Mouse (Mus musculus) bone marrow, adult 2 months (tissue): ENCODE data around the gene Abhd4. TPM values are rescaled to one million over a fixed set of nuclear protein-coding genes. Genes with fewer than 3 reads are reported as not detected.
A peak's percentile ranks its signal among the peaks of the same experiment; 100 is the strongest.

Source experiments
- H3K27ac ChIP-seq: fragments of 200-500 bp; 2 replicates; pipeline ENCODE4 v1.5.1; 2012; ENCODE audit warnings: low read depth, mild to moderate bottlenecking, control low read depth, inconsistent platforms, low read length; ENCODE audit not compliant: control insufficient read depth, poor library complexity, insufficient read depth
- H3K4me1 ChIP-seq: fragments of 200-500 bp; 2 replicates; pipeline ENCODE4 v1.6.1; 2011; ENCODE audit warnings: low read length; ENCODE audit not compliant: control insufficient read depth, insufficient read depth
- H3K4me3 ChIP-seq: fragments of 200-500 bp; replicated peaks from 2 replicates; pipeline ENCODE3; 2011; ENCODE audit warnings: mild to moderate bottlenecking, low read depth, low read length, control low read depth; ENCODE audit not compliant: control insufficient read depth
- CTCF ChIP-seq: fragments of 200-500 bp; IDR thresholded peaks from 2 replicates; pipeline ENCODE4 v1.5.1; 2011; ENCODE audit warnings: low read length, control low read depth; ENCODE audit not compliant: control insufficient read depth, insufficient read depth
- POLR2A ChIP-seq: fragments of 200-500 bp; IDR thresholded peaks from 2 replicates; pipeline ENCODE4 v1.6.1; 2011; ENCODE audit warnings: low read depth, mild to moderate bottlenecking, control low read depth, low read length, borderline replicate concordance; ENCODE audit not compliant: control insufficient read depth
- WGBS: fragments of 180-500 bp; shearing (Covaris S2); methylation state at CpG from one replicate; pipeline ENCODE4 v1.1.7; 2018; 5-methylcytosine and 5-hydroxymethylcytosine counted together
- polyA plus RNA-seq: library from polyadenylated mRNA; stranded (reverse); fragments of >200 nt; gene quantifications from 2 replicates; pipeline ENCODE4 v1.2.4, GENCODE M21; 2011; ENCODE audit warnings: low replicate concordance; ENCODE audit not compliant: missing spikeins, insufficient read depth, insufficient read length

Gene Abhd4
- polyA plus RNA-seq, 1 experiment = 29.9 TPM

GRCm38 (mm10) chr14:54259003-54259721 is 5.2 kb downstream of the Abhd4 start:
- TF ChIP-seq POLR2A (peak; percentile 69), CTCF (no peak)
- WGBS = under 1% methylated on average over 35 of the region's 35 CpGs
- H3K27ac ChIP-seq = peak overlapping the region; percentile 62
- H3K4me1 ChIP-seq = peaks cover 1% of the 10 kb centered on the region; the same call in 1 of the 2 replicates
- peak overlapping the region; percentile 79 for H3K4me3 ChIP-seq

- Histone ChIP-seq H3K4me1 (peaks cover 1% of the 10 kb centered on the region; the same call in 1 of the 2 replicates), H3K4me3 (peak overlapping the region; percentile 79), H3K27ac (no peak overlapping the region)
- TF ChIP-seq POLR2A (no peak), CTCF (no peak)
- 5% methylated on average over 8 of the region's 8 CpGs for WGBS
These were observed 5.7 kb downstream of the Abhd4 start for GRCm38 (mm10) chr14:54259722-54260085.

- no peak overlapping the region for H3K27ac ChIP-seq
- TF ChIP-seq POLR2A (no peak), CTCF (no peak)
- WGBS = 35% methylated on average over 2 of the region's 2 CpGs
These were observed 6.2 kb downstream of the Abhd4 start for GRCm38 (mm10) chr14:54260196-54260595.

GRCm38 (mm10) chr14:54261386-54261785 is 7.4 kb downstream of the Abhd4 start:
- Histone ChIP-seq H3K4me1 (peaks cover 1% of the 10 kb centered on the region; the same call in 1 of the 2 replicates), H3K4me3 (no peak overlapping the region), H3K27ac (no peak overlapping the region)
- 86% methylated on average over 2 of the region's 2 CpGs for WGBS
- TF ChIP-seq POLR2A = no peak
- no peak for TF ChIP-seq CTCF

More at GRCm38 (mm10) chr14:54260196-54260595, 6.2 kb downstream of the Abhd4 start:
- Histone ChIP-seq H3K4me1 (peaks cover 1% of the 10 kb centered on the region; the same call in 1 of the 2 replicates), H3K4me3 (peak overlapping the region; percentile 15)

- WGBS = 85% methylated on average over 8 of the region's 8 CpGs
- peaks cover 1% of the 10 kb centered on the region; the same call in 1 of the 2 replicates for H3K4me1 ChIP-seq
- H3K4me3 ChIP-seq = no peak overlapping the region
- no peak overlapping the region for H3K27ac ChIP-seq
- TF ChIP-seq CTCF (no peak), POLR2A (no peak)
These were observed 8.6 kb downstream of the Abhd4 start for GRCm38 (mm10) chr14:54262622-54263021.

GRCm38 (mm10) chr14:54263099-54263498 is 9.1 kb downstream of the Abhd4 start:
- no peak overlapping the region for H3K4me3 ChIP-seq
- peaks cover 1% of the 10 kb centered on the region; the same call in 1 of the 2 replicates for H3K4me1 ChIP-seq
- H3K27ac ChIP-seq = no peak overlapping the region
- 95% methylated on average over 6 of the region's 6 CpGs for WGBS
- no peak for TF ChIP-seq CTCF
- TF ChIP-seq POLR2A = no peak

- no peak overlapping the region for H3K4me3 ChIP-seq
- TF ChIP-seq POLR2A (no peak), CTCF (no peak)
- H3K4me1 ChIP-seq = no peaks in the 10 kb centered on the region; the same call in 1 of the 2 replicates
- WGBS = 90% methylated on average over 7 of the region's 7 CpGs
- H3K27ac ChIP-seq = no peak overlapping the region
These were observed 10.2 kb downstream of the Abhd4 start for GRCm38 (mm10) chr14:54264231-54264630.

GRCm38 (mm10) chr14:54265093-54265492 is 11.1 kb downstream of the Abhd4 start:
- 92% methylated on average over 10 of the region's 10 CpGs for WGBS
- no peaks in the 10 kb centered on the region; the same call in 1 of the 2 replicates for H3K4me1 ChIP-seq
- no peak overlapping the region for H3K4me3 ChIP-seq
- TF ChIP-seq POLR2A (no peak), CTCF (no peak)
- H3K27ac ChIP-seq = no peak overlapping the region
